Mouse (Mus musculus): Measurements from ENCODE around the gene Clp1. TPM values are rescaled to one million over a fixed set of nuclear protein-coding genes. Genes with fewer than 3 reads are reported as not detected.

The Clp1 gene
- total RNA-seq, 2 experiments from 2014 or later: 15.5 to 15.9 TPM

GRCm38 (mm10) chr2:84714811-84715561 is 12.2 kb downstream of the Clp1 start, which contains the start of gene Zdhhc5:
Gene Zdhhc5, minus strand, starts transcription at chr2:84715180.
- DNase-seq: peak; percentile 99

- no peak for DNase-seq
Observed at GRCm38 (mm10) chr2:84714422-84714810, 12.7 kb downstream of the Clp1 start.

DNA sequence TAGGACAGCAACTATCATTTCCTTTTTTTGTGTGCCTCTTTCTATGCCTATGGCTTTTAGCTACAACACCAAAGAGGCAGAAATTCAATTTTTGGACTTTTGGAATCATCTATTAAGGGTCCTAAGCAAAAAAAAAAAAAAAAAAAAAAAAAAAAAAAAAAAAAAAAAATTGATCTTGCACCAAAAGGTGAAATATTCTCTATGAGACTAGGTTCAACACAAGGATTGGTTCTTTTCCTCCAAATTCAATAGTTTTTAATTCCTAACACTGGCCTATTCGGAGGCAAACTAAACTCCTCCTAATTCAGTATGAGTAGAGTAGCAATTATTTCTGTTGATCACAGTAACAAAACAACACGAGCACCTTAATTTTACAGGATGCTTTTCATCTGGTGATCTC is 15.3 kb downstream of the Clp1 start:
- no peak for DNase-seq

- DNase-seq: no peak
Observed at GRCm38 (mm10) chr2:84707523-84707922, 19.6 kb downstream of the Clp1 start.

- no peak for DNase-seq
Observed at GRCm38 (mm10) chr2:84705295-84705694, 21.9 kb downstream of the Clp1 start.

GRCm38 (mm10) chr2:84704329-84704728 is 22.8 kb downstream of the Clp1 start:
- DNase-seq: no peak

GRCm38 (mm10) chr2:84703497-84703896 is 23.7 kb downstream of the Clp1 start:
- no peak for DNase-seq

GRCm38 (mm10) chr2:84695007-84695695 is 32.0 kb downstream of the Clp1 start:
- DNase-seq: no peak

DNA sequence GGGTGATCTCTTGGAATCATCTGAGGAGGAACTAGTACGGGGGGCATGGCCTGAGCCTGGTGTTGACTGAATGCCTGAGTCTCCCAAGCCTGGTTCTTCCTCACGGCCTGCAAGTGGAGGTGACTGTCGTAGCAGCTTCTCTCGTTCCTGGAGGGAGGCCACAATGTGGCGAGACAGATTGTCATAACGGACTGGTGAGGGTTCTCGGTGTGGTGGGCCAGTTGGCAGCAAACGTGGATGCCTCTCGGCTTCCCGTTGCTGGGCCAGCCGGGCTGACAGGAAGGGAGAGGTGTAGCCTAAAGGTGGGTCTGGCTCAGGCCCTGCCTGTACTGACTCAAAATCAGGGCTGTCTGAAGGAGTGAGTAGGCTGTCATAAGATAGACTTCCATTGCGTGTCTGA is 37.1 kb downstream of the Clp1 start:
- DNase-seq: no peak

- no peak for DNase-seq
Observed at GRCm38 (mm10) chr2:84688080-84688844, 38.9 kb downstream of the Clp1 start.

- DNase-seq: no peak
Observed at GRCm38 (mm10) chr2:84682605-84683183, 44.5 kb downstream of the Clp1 start.

DNA sequence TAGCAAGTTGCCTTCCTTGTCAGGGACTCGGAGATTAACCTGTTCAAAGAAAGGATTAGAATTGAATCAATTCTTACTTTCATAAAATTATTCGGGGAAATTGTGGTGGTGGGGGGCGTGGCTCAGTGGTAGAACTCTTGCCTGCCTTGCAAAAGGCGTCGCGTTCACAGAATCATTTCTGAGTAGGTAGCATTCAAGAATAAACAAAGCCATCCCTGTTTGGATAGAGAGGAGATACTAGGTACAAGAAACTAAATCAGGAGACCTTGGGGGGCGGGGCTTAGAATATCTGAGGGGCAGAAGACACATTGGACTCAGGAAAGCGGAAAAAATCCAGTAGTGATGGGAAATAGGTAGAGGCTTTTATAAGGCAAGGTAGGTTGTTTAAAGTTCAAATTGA is 48.1 kb downstream of the Clp1 start, which contains the start of gene Tmx2:
Gene Tmx2 (minus strand): TSS at position 125 of the 400 bp plus-strand sequence.
- no peak for DNase-seq

DNA sequence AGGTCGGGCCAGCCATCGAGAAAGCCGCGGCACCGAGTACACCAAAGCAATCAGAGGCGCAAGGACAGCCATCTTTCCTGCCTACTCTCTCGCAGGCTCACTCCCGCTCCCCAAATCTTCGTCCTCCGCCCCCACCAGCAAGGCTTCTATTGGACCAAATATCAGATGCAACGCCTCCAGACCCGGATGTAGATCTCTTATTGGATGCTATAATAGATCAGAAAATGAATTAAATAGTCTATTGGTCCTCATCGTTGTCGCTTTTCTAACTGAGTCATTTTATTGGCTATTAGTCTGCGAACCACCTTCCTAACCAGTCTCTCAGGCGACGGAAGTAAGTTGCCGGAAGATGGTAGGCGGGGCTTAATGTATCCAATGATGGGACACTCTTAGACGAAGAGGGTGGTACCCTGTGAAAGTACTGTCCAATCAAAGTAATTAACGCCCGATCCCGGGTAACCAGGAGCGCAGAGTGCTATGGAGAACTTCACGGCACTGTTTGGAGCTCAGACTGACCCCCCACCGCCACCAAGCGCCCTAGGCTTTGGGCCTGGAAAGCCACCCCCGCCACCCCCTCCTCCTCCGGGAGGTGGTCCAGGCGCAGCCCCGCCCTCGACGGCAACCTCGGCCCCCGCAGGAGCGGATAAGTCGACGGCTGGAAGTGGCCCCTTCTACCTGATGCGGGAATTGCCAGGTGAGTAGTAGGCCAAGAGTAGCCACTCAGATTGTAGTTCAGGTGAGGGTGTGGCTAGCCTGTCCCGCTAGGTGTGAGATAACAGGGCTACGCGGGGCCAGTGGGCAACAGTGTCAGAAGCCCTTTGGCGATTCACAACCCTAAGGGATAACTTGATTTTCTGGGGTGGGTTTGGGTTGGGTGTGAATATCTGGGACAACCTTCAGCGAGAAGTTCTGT is 48.9 kb downstream of the Clp1 start, which contains the start of the genes Gm28635 and Med19:
Gene Gm28635 (minus strand): TSS at position 74 of the 913 bp plus-strand sequence.
Gene Med19 (plus strand): TSS at position 435 of the 913 bp plus-strand sequence.
- peak; percentile 93 for DNase-seq

DNA sequence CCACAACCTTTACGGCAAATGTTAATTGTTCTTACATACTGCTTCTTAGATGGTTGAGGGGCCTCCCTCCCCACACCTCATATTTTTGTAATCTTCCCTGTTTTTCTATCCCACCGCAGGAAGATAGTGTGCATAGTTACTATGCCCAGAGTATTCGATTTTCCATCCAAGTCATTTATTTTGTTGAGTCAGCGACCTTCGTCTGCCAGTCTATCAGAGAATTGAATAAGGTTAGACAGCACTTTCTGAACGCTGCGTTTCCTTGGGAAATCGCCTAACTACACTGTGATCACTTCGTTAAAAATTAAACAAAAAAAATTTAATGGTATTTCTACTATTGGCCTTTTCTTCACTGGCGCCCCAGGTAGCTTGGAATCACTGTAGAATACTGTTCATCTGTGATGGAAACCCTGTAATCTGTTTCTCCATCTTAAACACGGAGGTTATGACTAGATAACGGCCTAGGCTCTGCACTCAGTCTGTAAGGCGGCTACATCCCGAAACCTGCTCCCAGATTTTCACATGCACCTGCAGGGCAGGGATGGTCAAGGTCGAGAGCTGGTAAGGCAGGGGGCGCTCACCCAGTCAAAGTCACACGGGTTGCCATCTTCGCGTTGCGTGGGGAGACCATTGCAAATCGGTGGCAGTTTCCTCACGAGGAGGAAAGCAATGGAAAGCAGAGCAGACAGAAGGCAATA is 49.7 kb downstream of the Clp1 start:
- no peak for DNase-seq

Small RNA genes within 50 kb of the gene (microRNA-seq; reads per million reads assigned to microRNA genes)
- 7,289 reads per million, percentile 92 among the genes with 10 or more reads in this experiment for gene Mir130a

Other genes starting within 250 kb of the Clp1 start
- gene Ctnnd1, start 76.6 kb downstream of the Clp1 start, total RNA-seq (2021): 100 to 1,000 TPM; 112 to 126 TPM
- gene Btbd18, start 68.3 kb downstream of the Clp1 start, total RNA-seq (2021): under 1 TPM in 1 of 2 experiments, not detected in 1; 0.15 TPM
- gene Selenoh, start 56.6 kb downstream of the Clp1 start, total RNA-seq (2021): 10 to 100 TPM; 55.4 to 67.6 TPM
- not detected for gene Gm28635, start 49.3 kb downstream of the Clp1 start, total RNA-seq (2021)
- gene Med19, start 48.9 kb downstream of the Clp1 start, total RNA-seq (2021): 10 to 100 TPM; 18.3 to 19.5 TPM
- gene Tmx2, start 48.2 kb downstream of the Clp1 start, total RNA-seq (2021): 100 to 1,000 TPM in 1 of 2 experiments, 10 to 100 TPM in 1; 92.0 to 107 TPM
- gene Zdhhc5, start 12.2 kb downstream of the Clp1 start, total RNA-seq (2021): 10 to 100 TPM; 48.9 to 49.5 TPM
- gene Ypel4, start 6.7 kb upstream of the Clp1 start, total RNA-seq (2021): 1 to 10 TPM; 4.2 to 7.9 TPM
- 1 to 10 TPM; 3.1 to 7.9 TPM for gene Gm19426, start 16.3 kb upstream of the Clp1 start, total RNA-seq (2021)
- 100 to 1,000 TPM in 1 of 2 experiments, 10 to 100 TPM in 1; 79.2 to 110 TPM for gene Serping1, start 48.1 kb upstream of the Clp1 start, total RNA-seq (2021)
- 10 to 100 TPM; 29.5 to 31.3 TPM for gene Ube2l6, start 71.5 kb upstream of the Clp1 start, total RNA-seq (2021)
- 10 to 100 TPM in 1 of 2 experiments, 1 to 10 TPM in 1; 3.8 to 21.0 TPM for gene Smtnl1, start 95.3 kb upstream of the Clp1 start, total RNA-seq (2021)
- gene Timm10, start 99.6 kb upstream of the Clp1 start, total RNA-seq (2021): 10 to 100 TPM; 66.0 to 69.7 TPM
- 1 to 10 TPM; 7.9 to 8.0 TPM for gene Slc43a1, start 111.5 kb upstream of the Clp1 start, total RNA-seq (2021)
- 1 to 10 TPM; 1.3 to 2.1 TPM for gene Rtn4rl2, start 159.4 kb upstream of the Clp1 start, total RNA-seq (2021)
- gene Slc43a3, start 209.2 kb upstream of the Clp1 start, total RNA-seq (2021): 10 to 100 TPM; 56.3 to 69.7 TPM

All from adrenal gland, postnatal 10 days (tissue).